Mouse (Mus musculus) lung, embryonic 15.5 days (tissue): ENCODE measurements around the gene Pde8a. TPM values are rescaled to one million over a fixed set of nuclear protein-coding genes. Genes with fewer than 3 reads are reported as not detected.

Experiments
- ATAC-seq: fragments of 200-750 bp; cut with Nextera tagmentation; 2 replicates; pipeline ENCODE4 v1.8.0; 2017; ENCODE audit warnings: moderate number of reproducible peaks, borderline replicate concordance; ENCODE audit not compliant: low FRiP score, low TSS enrichment; ENCODE audit errors: extremely low read depth
- H3K27ac ChIP-seq: fragments of 300-500 bp; sonication (generic); 2 replicates; pipeline ENCODE4 v1.5.1; 2015; ENCODE audit warnings: moderate library complexity, mild to moderate bottlenecking, inconsistent platforms
- H3K27me3 ChIP-seq: fragments of 300-500 bp; sonication (generic); 2 replicates; pipeline ENCODE4 v1.6.1; 2015; ENCODE audit warnings: inconsistent platforms
- H3K36me3 ChIP-seq: fragments of 300-500 bp; sonication (generic); 2 replicates; pipeline ENCODE4 v1.6.1; 2015; ENCODE audit warnings: inconsistent platforms
- H3K4me1 ChIP-seq: fragments of 300-500 bp; sonication (generic); 2 replicates; pipeline ENCODE4 v1.6.1; 2015; ENCODE audit warnings: inconsistent platforms
- H3K4me2 ChIP-seq: fragments of 300-500 bp; sonication (generic); 2 replicates; pipeline ENCODE4 v1.6.1; 2015; ENCODE audit warnings: inconsistent platforms, mild to moderate bottlenecking, moderate library complexity
- H3K4me3 ChIP-seq: fragments of 300-500 bp; sonication (generic); 2 replicates; pipeline ENCODE4 v1.5.1; 2015; ENCODE audit warnings: mild to moderate bottlenecking, inconsistent platforms
- H3K9ac ChIP-seq: fragments of 300-500 bp; sonication (generic); 2 replicates; pipeline ENCODE4 v1.6.1; 2015; ENCODE audit warnings: inconsistent platforms
- H3K9me3 ChIP-seq: fragments of 300-500 bp; sonication (generic); 2 replicates; pipeline ENCODE4 v1.6.1; 2016; ENCODE audit warnings: inconsistent platforms
- WGBS: fragments of 180-500 bp; shearing (Covaris S2); methylation state at CpG from one replicate; pipeline ENCODE4 v1.1.7; 2015; 5-methylcytosine and 5-hydroxymethylcytosine counted together
- polyA plus RNA-seq: library from polyadenylated mRNA; unstranded; fragments of >200 nt; fragmentation: Nextera tagmentation; extraction: Ambion mirVana; gene quantifications from 2 replicates; pipeline ENCODE4 v1.2.1, GENCODE M21; 2015

The Pde8a gene
- polyA plus RNA-seq, 1 experiment from 2014 or later = 5.1 TPM

- 0% methylated on average over 22 of the region's 22 CpGs for WGBS
- peak overlapping the region; percentile 57 for H3K4me3 ChIP-seq
- peaks cover 29% of the 10 kb centered on the region for H3K4me1 ChIP-seq
- H3K27ac ChIP-seq = peak overlapping the region; percentile 76
- ATAC-seq = peak; percentile 63; the same call in 1 of the 2 replicates
- peaks cover 57% of the 10 kb centered on the region for H3K27me3 ChIP-seq
- H3K9ac ChIP-seq = peak overlapping the region; percentile 33
- no peaks in the 10 kb centered on the region for H3K9me3 ChIP-seq
- peak overlapping the region; percentile 72 for H3K4me2 ChIP-seq
- no peaks in the 10 kb centered on the region for H3K36me3 ChIP-seq
Observed at GRCm38 (mm10) chr7:81212261-81212681, 1.1 kb upstream of the Pde8a start.

DNA sequence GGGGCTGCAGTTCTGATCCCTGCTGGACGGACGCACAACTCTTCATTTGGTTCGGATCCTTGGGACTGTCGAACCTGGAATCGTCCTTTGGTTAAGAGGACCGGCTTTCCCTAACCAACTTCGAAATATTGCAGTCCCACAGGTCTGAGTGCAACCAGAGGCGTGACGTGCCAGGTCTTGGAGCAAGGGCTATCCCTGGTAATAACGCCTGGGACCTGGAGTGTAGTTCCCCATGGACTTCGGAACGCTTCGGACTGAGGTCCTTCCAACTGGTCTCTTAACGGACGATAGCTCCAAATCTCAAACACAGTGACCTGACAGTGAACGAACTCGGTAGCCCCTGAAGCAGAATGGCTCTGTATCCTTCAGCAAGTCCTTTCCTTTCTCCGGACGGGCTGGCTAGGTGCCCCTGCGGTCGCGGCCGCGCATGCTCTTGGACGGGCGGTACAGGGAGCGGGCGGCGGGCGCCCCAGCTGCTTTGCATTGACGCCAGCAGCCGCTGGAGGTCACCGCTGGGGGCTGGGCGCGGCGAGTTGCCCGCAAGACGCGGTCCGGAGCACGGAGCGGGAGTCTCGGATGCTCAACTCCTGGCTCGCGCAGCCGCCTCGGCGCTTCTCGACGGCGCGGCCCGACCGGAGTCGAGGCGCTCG lies 574 bp upstream of the Pde8a start:
- no peaks in the 10 kb centered on the region for H3K9me3 ChIP-seq
- under 1% methylated on average over 57 of the region's 57 CpGs for WGBS
- peaks cover 57% of the 10 kb centered on the region for H3K27me3 ChIP-seq
- H3K36me3 ChIP-seq = no peaks in the 10 kb centered on the region
- H3K4me3 ChIP-seq = peak overlapping the region; percentile 57
- peak overlapping the region; percentile 72 for H3K4me2 ChIP-seq
- ATAC-seq = peak; percentile 88
- H3K4me1 ChIP-seq = peaks cover 29% of the 10 kb centered on the region
- H3K27ac ChIP-seq = peak overlapping the region; percentile 76
- peak overlapping the region; percentile 33 for H3K9ac ChIP-seq

DNA sequence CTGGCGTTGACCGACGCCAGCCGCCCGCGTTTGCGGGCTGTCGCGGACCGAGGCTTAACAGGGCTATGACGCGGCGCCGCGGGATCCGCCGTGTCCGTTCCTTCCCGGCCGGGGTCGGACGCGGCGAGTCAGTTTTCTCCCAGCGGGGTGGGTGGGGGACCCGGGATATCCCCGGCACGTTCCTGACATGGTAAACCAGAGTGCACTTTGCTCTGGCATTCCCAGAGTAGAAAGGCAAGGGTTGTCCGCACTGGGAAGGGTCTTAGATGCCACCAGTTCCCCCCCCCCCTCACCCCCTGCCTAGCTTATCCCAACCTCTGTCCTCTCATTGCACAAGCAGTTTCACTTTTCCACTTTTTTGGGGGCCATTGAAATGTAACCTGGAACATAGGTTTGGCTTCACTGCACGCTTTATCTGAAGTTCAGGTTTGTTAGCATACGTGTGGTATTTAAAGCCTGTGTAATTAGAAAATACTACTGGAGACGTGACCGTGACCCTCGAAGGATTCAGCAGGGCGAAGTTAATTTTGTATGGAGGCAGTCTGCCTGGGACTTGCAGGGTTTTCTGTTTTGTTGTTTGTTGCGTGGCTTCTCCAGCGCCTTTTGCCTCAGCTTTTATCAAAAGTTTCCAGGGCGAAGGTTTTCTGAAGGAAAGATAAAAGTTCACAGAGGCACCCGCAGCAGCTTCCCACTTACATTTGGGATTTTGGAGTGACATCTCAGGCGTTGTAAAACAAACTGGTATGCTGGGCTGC lies 934 bp downstream of the Pde8a start:
- H3K27ac ChIP-seq = no peak overlapping the region

DNA sequence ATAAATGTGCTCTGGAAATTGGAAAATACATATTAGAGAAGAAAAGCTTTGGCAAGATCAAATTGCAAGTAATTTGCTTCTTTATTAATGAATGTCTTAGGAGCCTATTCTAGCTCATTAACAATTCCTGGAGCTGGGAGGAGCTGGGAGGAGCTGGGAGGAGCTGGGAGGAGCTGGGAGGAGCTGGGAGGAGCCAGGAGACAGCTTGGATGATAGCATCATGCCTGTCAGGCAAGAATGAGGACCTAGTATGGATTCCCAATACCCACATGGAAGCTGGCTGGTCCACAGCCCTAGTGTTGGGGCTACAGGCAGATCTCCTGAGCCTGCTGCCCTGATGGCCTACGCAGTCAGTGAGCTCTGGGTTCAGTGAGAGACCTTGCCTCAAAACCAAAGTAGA lies 2.6 kb downstream of the Pde8a start:
- Histone ChIP-seq H3K4me3 (no peak overlapping the region), H3K4me2 (no peak overlapping the region), H3K27ac (no peak overlapping the region), H3K36me3 (no peaks in the 10 kb centered on the region), H3K9ac (no peak overlapping the region), H3K4me1 (peaks cover 27% of the 10 kb centered on the region), H3K27me3 (peaks cover 46% of the 10 kb centered on the region), H3K9me3 (no peaks in the 10 kb centered on the region)
- 92% methylated on average over 1 of the region's 1 CpGs for WGBS
- no peak for ATAC-seq

More for the DNA sequence above, 934 bp downstream of the Pde8a start:
- Histone ChIP-seq H3K9me3 (no peaks in the 10 kb centered on the region), H3K27me3 (peaks cover 57% of the 10 kb centered on the region), H3K36me3 (no peaks in the 10 kb centered on the region), H3K4me1 (peaks cover 29% of the 10 kb centered on the region), H3K4me3 (peak overlapping the region; percentile 57), H3K9ac (peak overlapping the region; percentile 43), H3K4me2 (peak overlapping the region; percentile 72)
- ATAC-seq = no peak
- 7% methylated on average over 40 of the region's 40 CpGs for WGBS

DNA sequence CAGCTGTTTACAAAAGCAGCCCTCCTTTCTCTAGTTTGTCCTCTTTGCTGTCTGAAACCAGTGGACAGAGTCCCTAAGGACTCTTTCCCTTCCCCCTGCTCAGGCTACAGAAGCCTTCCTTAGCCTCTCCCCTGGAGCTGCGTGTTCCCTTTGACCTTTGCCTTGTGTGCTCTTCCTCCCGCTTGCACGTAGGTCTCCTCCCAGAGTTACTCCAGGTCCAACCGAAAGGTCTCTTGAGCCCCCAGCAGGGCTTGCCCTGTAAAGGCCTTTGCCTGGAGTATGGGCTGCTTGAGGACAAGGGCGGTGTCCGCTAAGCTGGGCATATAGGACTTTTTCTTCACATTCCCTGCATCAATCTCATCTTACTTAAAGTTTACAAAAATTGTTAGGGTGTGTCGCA lies 5.9 kb downstream of the Pde8a start:
- WGBS = 49% methylated on average over 7 of the region's 7 CpGs
- Histone ChIP-seq H3K27me3 (peaks cover 16% of the 10 kb centered on the region; the same call in 1 of the 2 replicates), H3K27ac (no peak overlapping the region), H3K4me1 (peaks cover under 1% of the 10 kb centered on the region; the same call in 1 of the 2 replicates), H3K4me3 (no peak overlapping the region), H3K36me3 (no peaks in the 10 kb centered on the region), H3K9ac (no peak overlapping the region), H3K4me2 (no peak overlapping the region), H3K9me3 (no peaks in the 10 kb centered on the region)
- no peak for ATAC-seq

- Histone ChIP-seq H3K27ac (no peak overlapping the region), H3K9me3 (no peaks in the 10 kb centered on the region), H3K27me3 (peaks cover 5% of the 10 kb centered on the region; the same call in 1 of the 2 replicates), H3K4me3 (no peak overlapping the region), H3K9ac (no peak overlapping the region), H3K4me1 (no peaks in the 10 kb centered on the region), H3K36me3 (no peaks in the 10 kb centered on the region), H3K4me2 (no peak overlapping the region)
- ATAC-seq = no peak
- WGBS = 68% methylated on average over 3 of the region's 3 CpGs
Observed at GRCm38 (mm10) chr7:81220381-81220780, 7.0 kb downstream of the Pde8a start.

DNA sequence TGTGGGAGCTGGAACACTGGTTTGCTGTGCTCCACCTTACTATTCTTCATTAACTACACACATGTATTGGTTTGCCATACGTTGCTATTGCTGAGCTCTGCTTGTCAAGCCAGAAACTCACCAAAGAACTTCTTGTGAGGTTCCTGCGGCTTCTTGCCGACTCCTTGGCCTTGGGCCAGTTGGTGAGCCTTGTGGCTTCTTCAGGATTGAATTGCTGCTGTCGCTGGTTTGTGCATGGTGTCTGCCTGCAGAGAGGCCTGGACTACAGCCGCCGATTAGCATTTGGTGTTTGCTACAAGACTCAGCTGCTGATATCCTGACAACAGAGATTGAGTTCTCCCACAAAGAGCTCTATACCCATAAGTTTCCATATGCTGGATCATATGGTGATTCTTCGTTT lies 10.9 kb downstream of the Pde8a start:
- no peaks in the 10 kb centered on the region for H3K36me3 ChIP-seq
- no peaks in the 10 kb centered on the region for H3K9me3 ChIP-seq
- 66% methylated on average over 7 of the region's 7 CpGs for WGBS
- ATAC-seq = no peak
- no peak overlapping the region for H3K4me2 ChIP-seq
- H3K4me3 ChIP-seq = no peak overlapping the region
- no peaks in the 10 kb centered on the region for H3K27me3 ChIP-seq
- H3K4me1 ChIP-seq = no peaks in the 10 kb centered on the region
- H3K9ac ChIP-seq = no peak overlapping the region
- H3K27ac ChIP-seq = no peak overlapping the region

- no peak overlapping the region for H3K27ac ChIP-seq
- WGBS = 75% methylated on average over 7 of the region's 7 CpGs
- no peaks in the 10 kb centered on the region for H3K9me3 ChIP-seq
Observed at GRCm38 (mm10) chr7:81230091-81230792, 16.8 kb downstream of the Pde8a start.

DNA sequence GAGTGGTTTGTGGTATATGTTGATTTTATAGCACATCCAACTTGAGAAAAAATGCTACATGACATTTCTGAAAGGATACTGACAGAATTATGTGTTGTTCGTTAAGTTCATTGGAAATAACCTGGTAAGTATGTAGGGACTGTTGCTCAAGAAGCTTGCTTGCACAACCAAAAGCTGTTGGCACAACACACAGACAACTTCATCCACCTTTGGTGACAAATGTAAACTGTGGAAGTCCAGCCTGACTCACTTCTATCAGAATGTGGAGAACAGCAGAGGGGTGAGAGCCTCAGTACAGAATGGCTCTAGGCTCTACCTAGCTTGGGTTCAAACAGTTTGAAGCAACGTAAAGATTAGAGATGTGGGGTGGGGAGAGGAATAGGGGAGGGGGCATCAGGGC lies 19.3 kb downstream of the Pde8a start:
- H3K4me1 ChIP-seq = no peaks in the 10 kb centered on the region
- no peak overlapping the region for H3K9ac ChIP-seq
- no peak overlapping the region for H3K27ac ChIP-seq
- WGBS = 69% methylated on average over 2 of the region's 2 CpGs
- no peak for ATAC-seq
- H3K9me3 ChIP-seq = no peaks in the 10 kb centered on the region
- H3K27me3 ChIP-seq = no peaks in the 10 kb centered on the region
- H3K36me3 ChIP-seq = no peaks in the 10 kb centered on the region
- no peak overlapping the region for H3K4me2 ChIP-seq
- no peak overlapping the region for H3K4me3 ChIP-seq

More at GRCm38 (mm10) chr7:81230091-81230792, 16.8 kb downstream of the Pde8a start:
- Histone ChIP-seq H3K4me1 (no peaks in the 10 kb centered on the region), H3K4me3 (no peak overlapping the region), H3K36me3 (no peaks in the 10 kb centered on the region), H3K4me2 (no peak overlapping the region), H3K27me3 (no peaks in the 10 kb centered on the region), H3K9ac (no peak overlapping the region)
- ATAC-seq = no peak

- Histone ChIP-seq H3K9me3 (no peaks in the 10 kb centered on the region), H3K27me3 (no peaks in the 10 kb centered on the region), H3K4me3 (no peak overlapping the region), H3K36me3 (no peaks in the 10 kb centered on the region), H3K4me1 (no peaks in the 10 kb centered on the region), H3K9ac (no peak overlapping the region), H3K27ac (no peak overlapping the region), H3K4me2 (no peak overlapping the region)
- ATAC-seq = no peak
- 90% methylated on average over 2 of the region's 2 CpGs for WGBS
Observed at GRCm38 (mm10) chr7:81235117-81235516, 21.7 kb downstream of the Pde8a start.

DNA sequence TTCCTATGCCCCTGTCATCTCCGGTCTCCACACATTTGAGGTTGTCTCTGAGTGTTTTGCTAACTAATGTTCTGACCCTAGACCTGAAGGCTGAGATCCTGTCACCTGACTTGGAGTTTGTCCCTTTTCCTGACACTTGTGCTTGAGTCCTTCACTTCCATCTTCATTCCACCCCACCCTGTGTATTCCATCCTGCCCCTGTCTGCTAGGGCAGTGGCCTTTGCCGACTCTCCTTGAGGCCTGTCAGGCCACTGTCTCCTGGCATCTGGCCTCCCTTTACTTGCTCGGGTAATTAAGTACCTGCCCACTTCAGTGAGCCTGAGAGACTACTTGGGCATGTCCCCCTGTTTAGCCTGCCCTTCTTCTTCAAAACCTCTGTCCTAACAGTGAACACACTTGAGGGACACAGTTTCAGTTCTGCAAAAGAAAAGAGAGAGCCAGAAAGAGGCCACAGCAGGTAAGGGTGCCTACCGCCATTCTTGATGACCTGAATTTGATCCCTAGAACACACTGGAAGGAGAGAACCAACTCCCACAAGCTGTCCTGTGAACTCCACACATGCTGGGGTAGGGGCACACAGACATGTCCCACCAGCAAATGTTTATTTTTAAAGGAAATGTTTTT lies 22.3 kb downstream of the Pde8a start:
- H3K4me2 ChIP-seq = no peak overlapping the region
- no peaks in the 10 kb centered on the region for H3K4me1 ChIP-seq
- WGBS = 53% methylated on average over 4 of the region's 4 CpGs
- H3K4me3 ChIP-seq = no peak overlapping the region
- no peaks in the 10 kb centered on the region for H3K36me3 ChIP-seq
- no peak for ATAC-seq
- H3K9me3 ChIP-seq = no peaks in the 10 kb centered on the region
- no peak overlapping the region for H3K27ac ChIP-seq
- no peak overlapping the region for H3K9ac ChIP-seq
- H3K27me3 ChIP-seq = no peaks in the 10 kb centered on the region
